Mouse (Mus musculus) cerebellum, adult 11-12 months (tissue): ENCODE measurements around the gene Gins2.

Source experiments
- DNase-seq: peaks from one replicate; pipeline ENCODE4 v3.0.0; 2022

The Gins2 gene

DNA sequence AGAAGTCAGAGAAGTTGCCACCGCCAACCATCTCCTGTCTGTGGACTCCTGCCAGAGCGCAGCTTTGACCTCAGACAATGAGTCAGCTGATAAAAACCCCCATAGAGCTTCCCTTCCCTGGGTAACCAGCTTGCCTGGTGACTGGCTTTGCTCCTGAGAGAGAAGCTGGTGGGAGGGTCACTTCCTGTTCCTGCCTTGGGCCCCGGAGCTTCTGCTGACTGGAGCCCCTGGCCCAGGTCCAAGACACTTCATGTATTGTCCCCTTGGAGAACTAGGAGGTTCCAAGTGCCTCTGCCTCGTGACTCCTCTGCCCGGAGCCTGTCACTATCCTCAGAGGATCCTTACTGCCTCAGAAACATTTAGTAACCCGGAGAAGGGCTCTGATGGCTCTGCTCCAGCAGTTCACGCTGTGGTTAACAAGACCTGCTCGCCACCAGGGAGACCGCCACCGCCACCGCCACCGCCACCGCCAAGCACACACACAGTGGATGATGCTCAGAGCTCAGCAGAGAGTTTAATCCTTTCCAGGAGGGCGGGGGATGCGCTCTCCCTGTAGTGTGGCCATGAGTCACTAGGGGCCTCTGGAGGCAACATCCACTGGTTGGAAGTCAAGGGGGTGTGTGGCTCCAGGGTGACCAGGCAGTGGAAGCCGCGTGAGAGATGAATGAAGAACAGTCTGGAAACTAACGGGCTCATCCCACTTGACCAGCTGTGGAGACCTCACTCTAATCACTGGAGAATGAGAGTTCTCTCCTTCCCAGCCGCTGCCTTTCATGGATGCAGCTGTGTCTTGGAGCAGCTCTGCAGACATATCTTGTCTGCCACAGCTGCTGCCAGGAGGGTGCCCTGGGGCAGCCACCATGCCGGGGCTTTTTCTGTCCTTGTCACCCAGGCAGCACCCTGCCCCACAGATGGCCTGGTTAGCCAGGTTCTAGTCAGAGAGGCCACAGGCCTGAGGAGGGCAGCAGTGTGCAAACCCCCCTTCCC, 25.0 kb downstream of the Gins2 start:
- peak; percentile 82 for DNase-seq

DNA sequence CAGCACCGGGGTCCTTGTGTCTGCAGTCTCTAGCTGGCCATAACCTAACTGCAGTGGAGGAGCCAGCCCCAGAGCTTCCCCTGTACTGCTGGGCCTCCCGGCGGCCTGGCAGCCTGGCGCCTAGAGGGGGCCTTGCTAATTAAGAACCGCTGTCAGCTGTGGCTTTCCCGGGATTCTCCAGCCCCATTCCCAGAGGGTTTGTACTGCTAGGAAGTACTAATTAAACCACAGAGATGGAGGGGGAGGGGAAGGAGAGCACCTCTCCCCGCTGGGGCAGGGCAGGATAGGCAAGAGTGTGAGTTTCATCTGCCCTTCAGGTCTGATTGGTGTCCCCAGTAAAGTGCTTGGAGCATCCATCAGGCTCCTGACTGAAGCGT, 25.8 kb downstream of the Gins2 start:
- DNase-seq = peak; percentile 46

DNA sequence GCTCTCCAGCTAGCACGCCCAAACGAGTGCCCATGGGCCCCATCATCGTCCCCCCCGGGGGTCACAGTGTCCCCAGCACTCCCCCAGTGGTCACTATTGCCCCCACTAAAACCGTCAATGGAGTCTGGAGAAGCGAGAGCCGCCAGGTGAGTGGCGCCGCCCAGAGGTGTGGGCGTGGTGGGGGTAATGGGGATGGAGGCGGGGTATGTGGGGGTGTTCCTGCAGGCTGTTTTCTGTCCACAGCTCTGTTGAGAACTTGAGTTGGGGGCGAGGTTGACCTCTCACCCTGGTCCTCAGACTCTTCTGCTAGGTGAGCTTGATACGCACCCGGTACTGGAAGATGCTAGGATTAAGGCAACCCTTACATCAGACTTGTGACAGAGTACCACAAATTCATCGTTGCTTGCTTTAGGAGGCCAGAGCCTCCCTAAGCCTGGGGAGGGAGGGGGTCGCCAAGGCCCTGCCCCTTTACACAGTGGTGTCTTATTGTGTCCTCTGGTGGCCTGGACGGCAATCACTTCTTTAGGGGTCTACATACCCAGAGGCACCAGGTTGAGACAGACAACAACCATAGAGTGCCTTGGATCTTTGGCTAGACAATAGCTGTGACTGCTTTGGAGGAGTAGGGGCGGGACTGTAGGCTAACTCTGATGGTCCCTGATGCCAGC, 26.3 kb downstream of the Gins2 start:
- no peak for DNase-seq

GRCm38 (mm10) chr8:120561539-120562435, 27.3 kb downstream of the Gins2 start:
- peak; percentile 63 for DNase-seq

DNA sequence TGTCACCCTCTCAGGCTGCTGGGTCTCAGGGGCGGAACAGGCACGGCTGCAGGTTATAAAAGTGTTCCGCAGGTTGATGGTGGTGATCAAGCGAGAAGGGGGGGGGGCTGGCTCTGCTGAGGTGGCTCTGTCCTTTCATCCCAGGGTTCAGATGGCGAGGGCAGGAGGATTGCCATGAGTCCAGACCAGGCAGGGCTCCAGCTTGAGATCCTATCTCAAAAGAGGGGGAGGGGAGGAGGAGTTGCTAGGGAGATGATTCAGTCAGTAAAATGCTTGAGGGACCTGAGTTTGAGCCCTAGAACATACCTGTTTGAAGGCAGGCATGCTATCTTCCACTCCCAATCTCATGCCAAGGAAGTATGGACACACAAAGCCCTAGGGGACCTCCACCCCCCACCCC, 28.6 kb downstream of the Gins2 start:
- no peak for DNase-seq

DNA sequence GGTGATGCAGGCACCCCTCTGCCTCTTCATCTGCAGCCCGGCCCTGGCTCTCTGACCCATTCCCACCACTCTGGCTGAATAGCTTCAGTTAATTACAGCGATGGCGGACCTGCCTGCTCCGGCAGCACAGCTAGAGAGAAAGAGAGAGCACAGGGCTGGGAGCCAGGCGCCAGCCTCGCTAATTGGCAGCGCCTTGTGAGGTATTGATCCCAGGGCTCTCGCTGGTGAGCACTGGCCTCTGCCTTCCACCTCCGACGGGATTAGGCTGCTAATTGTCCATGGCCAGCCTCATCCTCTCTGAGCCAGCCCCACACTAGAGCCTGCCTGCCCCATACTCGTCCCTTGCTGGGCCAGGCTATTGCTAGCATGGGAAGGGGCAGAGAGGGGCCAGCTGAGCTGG, 29.4 kb downstream of the Gins2 start:
- no peak for DNase-seq

GRCm38 (mm10) chr8:120558162-120558561, 30.9 kb downstream of the Gins2 start:
- DNase-seq = peak; percentile 71

DNA sequence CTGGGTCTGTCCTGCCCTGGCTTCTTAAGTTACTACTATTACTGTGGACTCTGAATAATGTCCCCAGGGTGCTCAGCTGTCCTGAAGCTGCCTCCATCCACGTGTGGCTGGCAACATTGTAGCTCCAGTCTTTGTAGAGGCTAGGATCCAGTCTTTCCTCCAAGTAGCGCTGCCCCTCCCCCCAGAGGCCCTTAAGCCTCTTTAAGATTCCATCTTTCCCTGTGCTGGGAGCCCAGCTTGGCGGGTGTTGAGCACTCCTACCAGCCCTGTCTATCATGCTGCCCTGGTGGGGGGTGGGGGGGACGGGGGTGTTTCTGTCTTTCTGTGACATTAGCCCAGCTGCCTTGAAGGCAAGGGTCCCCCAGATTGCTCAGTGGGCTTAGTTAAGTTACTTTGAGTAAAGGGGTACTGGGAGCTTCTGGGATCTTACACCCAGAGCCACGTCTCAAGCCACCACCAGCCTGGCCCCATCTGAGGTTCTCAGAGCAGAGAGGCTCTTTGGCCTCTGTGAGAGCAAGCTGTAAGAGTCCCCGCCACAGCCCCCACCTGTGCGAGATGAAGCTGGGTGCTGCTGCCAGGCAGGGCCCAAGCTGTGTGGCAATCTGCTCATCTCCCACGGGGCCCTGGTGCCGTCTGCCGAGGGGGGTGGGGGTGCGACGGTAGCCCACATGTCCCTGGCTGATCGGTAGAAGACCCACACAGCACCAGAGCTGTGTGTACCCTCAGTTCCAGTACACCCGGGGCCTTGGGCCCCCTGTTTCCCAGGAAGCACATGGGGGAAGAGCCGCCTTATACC, 31.7 kb downstream of the Gins2 start:
- DNase-seq = peak; percentile 86

DNA sequence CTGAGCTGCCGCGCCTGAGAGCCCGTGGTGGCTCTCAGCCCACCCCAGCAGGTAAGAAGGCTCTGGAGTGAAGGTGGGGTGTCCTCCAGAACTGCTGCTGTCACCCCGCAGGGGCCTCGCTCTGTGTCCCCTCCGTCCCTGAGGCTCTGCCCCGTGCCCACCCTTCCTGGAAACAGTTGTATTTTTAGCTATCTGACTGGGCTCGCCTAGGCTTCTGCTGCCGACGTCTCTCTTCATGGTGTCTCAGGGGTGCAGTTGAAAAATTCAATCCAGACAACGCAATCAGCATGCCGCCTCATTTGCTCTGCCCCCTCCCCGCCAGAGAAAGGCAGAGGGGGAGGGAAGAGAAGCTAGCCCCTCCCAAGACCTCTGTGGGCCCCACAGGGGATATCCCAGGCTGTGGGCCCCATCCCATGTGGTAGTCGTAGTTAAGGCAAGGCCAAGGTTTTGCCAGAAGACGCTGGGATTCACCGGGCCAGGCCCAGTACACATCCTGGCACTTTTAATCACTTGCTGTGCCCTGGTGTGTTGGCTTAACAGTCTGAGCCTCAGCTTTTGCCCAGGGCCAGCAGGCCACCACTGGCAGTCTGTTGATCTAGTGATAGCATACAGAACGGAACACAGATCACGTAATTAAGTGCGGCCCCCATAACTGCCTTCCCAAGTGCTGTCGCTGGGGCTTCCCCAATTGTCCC, 32.8 kb downstream of the Gins2 start:
- DNase-seq = peak; percentile 63

- DNase-seq = peak; percentile 71
These were observed 34.6 kb downstream of the Gins2 start for GRCm38 (mm10) chr8:120554466-120555039.

DNA sequence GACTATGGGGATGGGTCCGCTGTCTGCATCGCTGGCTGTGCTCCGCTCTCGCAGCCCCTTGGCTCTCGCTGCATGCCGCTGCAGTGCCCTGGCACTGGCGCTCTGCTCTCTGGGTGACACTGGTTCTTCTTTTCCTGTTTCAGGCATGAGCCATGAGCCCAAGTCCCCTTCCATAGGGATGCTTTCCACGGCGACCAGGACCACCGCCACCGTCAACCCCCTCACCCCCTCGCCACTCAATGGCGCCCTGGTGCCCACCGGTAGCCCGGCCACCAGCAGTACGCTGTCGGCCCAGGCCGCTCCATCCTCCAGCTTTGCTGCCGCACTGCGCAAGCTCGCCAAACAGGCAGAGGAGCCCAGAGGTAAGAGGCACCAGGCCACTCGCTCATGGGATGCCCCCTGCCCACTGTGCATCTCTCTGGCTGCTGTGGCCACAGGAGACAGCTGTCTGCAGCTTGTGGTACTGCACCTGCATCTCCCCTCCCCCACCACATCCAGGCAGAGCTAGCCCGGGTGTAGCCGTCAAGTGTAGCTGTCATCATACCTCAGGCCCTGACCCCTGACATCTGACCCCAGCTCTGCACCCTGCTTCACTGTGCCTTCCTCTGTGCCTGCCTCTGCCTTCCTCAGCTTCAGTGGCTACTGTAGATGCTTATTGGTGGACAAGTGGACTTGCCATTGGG, 35.5 kb downstream of the Gins2 start:
- DNase-seq = peak; percentile 61

DNA sequence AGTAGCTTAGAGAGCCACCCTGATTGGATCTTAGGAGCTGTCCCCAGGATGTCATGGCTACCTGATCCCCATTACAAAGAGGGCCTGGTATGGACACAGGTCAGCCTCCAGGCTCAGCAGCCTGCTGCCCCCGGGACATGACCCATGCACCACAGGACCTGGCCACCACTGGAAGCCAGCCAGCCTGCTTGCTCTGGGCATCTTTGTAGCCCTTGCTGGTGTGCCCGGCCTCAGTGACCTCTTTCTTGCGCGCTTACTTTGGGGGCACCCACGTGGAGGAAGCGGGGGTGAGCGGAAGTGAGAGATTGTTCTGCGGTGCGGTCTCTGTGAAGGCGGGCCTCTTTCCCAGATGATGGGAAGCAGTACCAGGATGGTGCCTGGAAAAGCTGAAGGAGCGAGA, 36.6 kb downstream of the Gins2 start:
- DNase-seq = peak; percentile 70

DNA sequence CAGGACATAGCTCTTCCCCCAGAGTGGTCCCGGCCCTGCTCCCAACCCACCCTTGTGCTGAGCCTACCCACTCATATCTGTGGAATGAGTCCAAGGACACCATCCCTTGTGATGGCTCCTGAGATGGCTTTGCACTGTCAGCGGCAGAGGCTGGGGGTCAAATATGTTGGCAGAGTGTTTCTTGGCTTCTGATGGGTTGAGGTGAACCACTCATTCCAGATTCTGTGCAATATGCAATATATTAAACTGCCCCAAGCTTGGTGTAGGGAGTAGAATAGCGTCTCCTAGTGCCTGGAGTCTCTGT, 37.5 kb downstream of the Gins2 start:
- no peak for DNase-seq

DNA sequence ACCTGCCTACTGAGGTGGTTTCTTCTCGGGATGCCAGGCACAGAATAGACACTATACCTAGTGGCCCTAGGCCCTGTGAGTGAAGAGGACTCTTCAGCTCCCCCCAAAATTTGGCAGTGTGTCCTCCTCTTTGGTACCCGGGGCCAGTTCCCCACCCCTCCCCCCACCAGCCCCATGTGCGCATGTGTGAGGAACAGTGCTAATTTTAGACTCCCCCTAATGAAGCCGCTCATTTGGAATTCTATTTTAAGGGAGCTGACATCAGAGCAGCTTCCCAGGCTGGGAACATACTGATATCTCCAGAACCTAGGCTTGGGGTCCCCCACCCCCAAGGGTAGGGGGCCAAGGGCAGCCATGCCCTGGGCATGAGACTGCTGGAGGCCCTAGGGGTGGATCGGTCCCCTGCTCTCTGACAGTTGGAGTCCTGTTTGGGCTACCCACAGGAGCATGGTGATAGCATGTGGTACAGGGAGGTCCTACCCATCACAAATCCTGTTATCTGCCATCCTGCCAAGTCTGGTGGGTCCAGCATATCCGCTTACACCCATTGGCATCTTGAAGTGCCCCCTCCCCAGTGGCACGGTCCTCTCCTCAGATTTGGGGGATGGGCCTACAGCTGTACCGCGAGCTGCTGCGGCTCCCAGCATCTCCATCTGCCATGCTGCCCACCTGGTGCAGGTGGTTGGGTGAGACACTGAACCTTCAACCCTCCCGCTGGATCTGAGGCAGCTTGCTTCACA, 38.0 kb downstream of the Gins2 start:
- DNase-seq = peak; percentile 75

GRCm38 (mm10) chr8:120550430-120550829, 38.7 kb downstream of the Gins2 start:
- no peak for DNase-seq

DNA sequence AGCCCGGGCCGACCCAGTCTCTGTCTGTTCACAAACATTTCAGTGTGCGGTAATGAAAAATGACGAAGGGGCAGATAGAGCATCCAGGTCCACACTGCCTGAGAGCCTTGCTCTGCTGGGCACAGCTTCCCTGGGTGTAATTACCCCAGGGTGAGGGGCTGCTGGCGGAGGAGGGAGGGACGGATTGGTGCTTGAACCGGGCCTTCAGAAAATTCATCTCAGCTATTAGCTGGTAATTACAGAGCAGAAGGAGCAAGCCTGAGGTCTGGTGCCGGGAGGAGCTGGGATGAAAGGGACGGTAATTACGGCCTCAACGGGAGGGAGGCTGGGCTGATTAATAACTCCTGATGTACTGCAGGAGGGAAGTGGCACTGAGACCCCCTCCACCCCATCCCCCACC, 39.2 kb downstream of the Gins2 start:
- DNase-seq = peak; percentile 63

- peak; percentile 75 for DNase-seq
These were observed 39.7 kb downstream of the Gins2 start for GRCm38 (mm10) chr8:120549321-120549921.

- peak; percentile 82 for DNase-seq
These were observed 40.8 kb downstream of the Gins2 start for GRCm38 (mm10) chr8:120548313-120548761.

- DNase-seq = peak; percentile 73
These were observed 41.5 kb downstream of the Gins2 start for GRCm38 (mm10) chr8:120547562-120547961.
